Mouse (Mus musculus) lung, embryonic 16.5 days (tissue): ENCODE data around the gene Kctd2. TPM values are rescaled to one million over a fixed set of nuclear protein-coding genes. Genes with fewer than 3 reads are reported as not detected.
"Not testable (repeated sequence)": the region's sequence is repeated elsewhere in the genome, so short reads cannot be mapped to it uniquely, and the experiment has no call there.

Experiments
- ATAC-seq: fragments of 200-750 bp; cut with Nextera tagmentation; 2 replicates; pipeline ENCODE4 v1.8.0; 2017; ENCODE audit warnings: low read depth, mild to moderate bottlenecking, moderate library complexity
- H3K27ac ChIP-seq: fragments of 300-500 bp; sonication (generic); 2 replicates; pipeline ENCODE4 v1.5.1; 2014; ENCODE audit warnings: mild to moderate bottlenecking, control low read depth, low read length
- H3K27me3 ChIP-seq: fragments of 300-500 bp; sonication (generic); 2 replicates; pipeline ENCODE4 v1.6.1; 2014; ENCODE audit warnings: low read depth, low read length, mixed read lengths; ENCODE audit not compliant: control insufficient read depth, insufficient read depth
- H3K36me3 ChIP-seq: fragments of 300-500 bp; sonication (generic); 2 replicates; pipeline ENCODE4 v1.6.1; 2014; ENCODE audit warnings: low read length; ENCODE audit not compliant: control insufficient read depth, insufficient read depth
- H3K4me1 ChIP-seq: fragments of 300-500 bp; sonication (generic); replicated peaks from 2 replicates; pipeline ENCODE4 v1.6.1; 2014; ENCODE audit warnings: low read length, mixed read lengths; ENCODE audit not compliant: control insufficient read depth, insufficient read depth
- H3K4me2 ChIP-seq: fragments of 300-500 bp; sonication (generic); 2 replicates; pipeline ENCODE4 v1.6.1; 2014; ENCODE audit warnings: low read depth, low read length, control low read depth
- H3K4me3 ChIP-seq: fragments of 300-500 bp; sonication (generic); 2 replicates; pipeline ENCODE4 v1.5.1; 2014; ENCODE audit warnings: mild to moderate bottlenecking, low read length, control low read depth
- H3K9ac ChIP-seq: fragments of 300-500 bp; sonication (generic); 2 replicates; pipeline ENCODE4 v1.6.1; 2014; ENCODE audit warnings: low read length, control low read depth
- H3K9me3 ChIP-seq: fragments of 300-500 bp; sonication (generic); 2 replicates; pipeline ENCODE4 v1.6.1; 2016; ENCODE audit warnings: low read length; ENCODE audit not compliant: control insufficient read depth
- WGBS: fragments of 180-500 bp; shearing (Covaris S2); extraction: QIAGEN DNeasy Blood & Tissue Kit; methylation state at CpG from one replicate; pipeline ENCODE4 v1.1.7; 2014; 5-methylcytosine and 5-hydroxymethylcytosine counted together
- polyA plus RNA-seq: library from polyadenylated mRNA; unstranded; fragments of >200 nt; fragmentation: Nextera tagmentation; extraction: Ambion mirVana; gene quantifications from 2 replicates; pipeline ENCODE4 v1.2.1, GENCODE M21; 2015

Kctd2 gene
- polyA plus RNA-seq, 1 experiment from 2014 or later = 4.3 TPM

DNA sequence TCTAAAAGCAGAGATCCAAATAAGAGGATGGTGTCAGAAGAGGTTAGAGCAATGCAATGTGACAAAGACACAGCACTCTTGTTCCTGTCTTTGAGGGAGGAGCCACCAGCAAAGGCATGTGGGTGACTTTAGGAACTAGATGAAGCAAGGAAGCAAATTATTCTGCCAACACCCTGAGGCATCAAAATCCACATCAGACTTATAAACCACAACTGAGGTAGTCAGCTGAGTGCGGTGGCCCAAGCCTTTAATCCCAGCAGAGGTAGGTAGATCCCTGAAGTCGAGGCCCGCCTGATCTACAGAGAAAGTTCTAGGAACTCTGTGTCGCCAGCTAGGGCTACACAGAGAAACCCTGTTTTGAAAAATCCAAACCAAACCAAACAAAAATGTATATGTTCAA is 42.7 kb upstream of the Kctd2 start:
- Histone ChIP-seq H3K36me3 (no peaks in the 10 kb centered on the region), H3K9me3 (peaks cover 3% of the 10 kb centered on the region; the same call in 1 of the 2 replicates), H3K4me2 (no peak overlapping the region), H3K4me3 (no peak overlapping the region), H3K9ac (no peak overlapping the region), H3K27ac (no peak overlapping the region), H3K27me3 (peaks cover 5% of the 10 kb centered on the region), H3K4me1 (peaks cover 19% of the 10 kb centered on the region)
- no peak for ATAC-seq
- WGBS = 86% methylated on average over 4 of the region's 4 CpGs

DNA sequence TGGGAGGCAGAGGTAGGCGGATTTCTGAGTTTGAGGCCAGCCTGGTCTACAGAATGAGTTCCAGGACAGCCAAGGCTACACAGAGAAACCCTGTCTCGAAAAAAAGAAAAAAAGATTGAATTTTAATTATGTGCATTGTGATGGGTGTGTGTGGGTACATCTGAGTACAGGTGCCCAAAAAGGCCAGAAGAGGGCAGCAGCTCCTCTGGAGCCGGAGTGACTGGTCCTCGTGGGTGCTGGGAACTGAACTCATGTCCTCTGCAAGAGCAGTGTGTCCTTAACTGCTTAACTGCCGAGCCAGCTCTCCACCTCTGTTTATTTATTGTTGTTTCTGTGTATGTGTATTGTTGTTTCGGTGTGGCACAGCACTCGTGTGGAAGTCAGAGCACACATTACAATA is 42.1 kb upstream of the Kctd2 start:
- Histone ChIP-seq H3K9me3 (peaks cover 3% of the 10 kb centered on the region; the same call in 1 of the 2 replicates), H3K4me2 (no peak overlapping the region), H3K9ac (no peak overlapping the region), H3K27ac (no peak overlapping the region), H3K36me3 (no peaks in the 10 kb centered on the region), H3K4me1 (peaks cover 24% of the 10 kb centered on the region), H3K4me3 (no peak overlapping the region), H3K27me3 (peaks cover 5% of the 10 kb centered on the region)
- 72% methylated on average over 7 of the region's 7 CpGs for WGBS
- ATAC-seq = no peak

DNA sequence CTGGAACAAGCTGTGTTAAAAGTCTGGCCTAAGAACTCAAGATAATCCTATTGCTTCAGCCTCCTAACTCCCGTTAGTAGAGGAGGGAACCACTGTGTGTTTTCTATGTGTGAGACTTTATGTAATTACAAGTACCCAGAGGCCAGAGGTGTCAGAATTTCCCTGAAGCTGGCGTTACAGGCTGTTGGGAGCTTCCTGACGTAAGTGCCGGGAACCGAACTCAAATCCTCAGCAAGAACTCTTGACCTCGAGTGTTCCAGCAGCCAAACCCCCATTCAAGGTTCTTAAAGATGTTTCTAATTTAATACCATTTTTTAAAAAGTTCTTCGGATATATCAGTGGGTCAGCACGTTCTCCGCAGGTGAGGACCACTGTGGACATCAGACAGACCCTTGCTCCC is 38.7 kb upstream of the Kctd2 start:
- Histone ChIP-seq H3K27me3 (no peaks in the 10 kb centered on the region), H3K4me2 (peak overlapping the region; percentile 67), H3K36me3 (no peaks in the 10 kb centered on the region), H3K27ac (peak overlapping the region; percentile 78), H3K9me3 (peaks cover 3% of the 10 kb centered on the region; the same call in 1 of the 2 replicates), H3K4me3 (peak overlapping the region; percentile 81), H3K4me1 (peaks cover 32% of the 10 kb centered on the region), H3K9ac (peak overlapping the region; percentile 44; the same call in 1 of the 2 replicates)
- 9% methylated on average over 9 of the region's 9 CpGs for WGBS
- no peak for ATAC-seq

DNA sequence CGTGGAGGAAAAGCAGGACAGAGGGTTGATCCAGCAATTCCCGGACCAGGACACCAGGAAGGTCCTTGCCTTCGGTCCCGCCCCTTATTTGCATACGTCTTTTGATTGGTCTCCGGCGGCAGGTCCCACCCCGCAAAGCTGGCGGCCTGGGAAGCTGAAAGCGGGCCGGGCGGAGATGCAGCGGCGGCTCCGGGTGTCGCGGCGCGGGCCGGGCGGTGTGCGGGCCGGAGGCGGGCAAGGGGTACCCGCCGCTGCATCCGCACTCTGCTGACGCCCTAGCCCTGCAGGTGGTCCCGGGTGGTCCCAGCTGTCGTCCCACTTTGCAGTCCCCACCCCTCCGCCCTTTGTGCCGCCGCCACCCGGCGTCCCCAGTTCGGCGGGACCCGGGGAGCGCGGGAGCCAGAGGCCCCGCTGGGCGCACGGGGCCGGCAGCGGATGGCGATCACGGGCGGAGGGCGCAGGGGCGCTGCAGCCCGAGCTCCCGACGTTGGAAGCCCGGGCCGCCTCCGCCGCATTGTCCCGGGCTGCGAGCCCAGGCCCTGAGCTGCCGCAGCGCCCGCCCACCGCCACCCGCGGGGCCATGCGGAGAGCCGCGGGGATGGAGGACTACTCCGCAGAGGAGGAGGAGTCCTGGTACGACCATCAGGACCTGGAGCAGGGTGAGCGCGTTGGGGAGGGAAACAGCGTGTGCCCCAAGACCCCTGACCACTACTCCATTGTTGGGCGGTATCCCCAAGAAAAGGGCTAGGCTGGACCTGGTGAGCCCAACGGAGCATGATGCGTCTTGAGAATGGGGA is 38.0 kb upstream of the Kctd2 start, which contains the start of gene Cdr2l:
TSS of gene Cdr2l (plus strand) at position 174 of the 797 bp plus-strand sequence.
- Histone ChIP-seq H3K27ac (peak within 1 kb of the TSS; percentile 78), H3K36me3 (no peaks in the 10 kb centered on the region), H3K4me3 (peak within 1 kb of the TSS; percentile 81), H3K4me1 (peaks cover 32% of the 10 kb centered on the region), H3K9ac (peak within 1 kb of the TSS; percentile 94), H3K4me2 (peak within 1 kb of the TSS; percentile 67), H3K9me3 (peaks cover 3% of the 10 kb centered on the region; the same call in 1 of the 2 replicates), H3K27me3 (no peaks in the 10 kb centered on the region)
- ATAC-seq = peak; percentile 95
- WGBS = under 1% methylated on average over 65 of the region's 76 CpGs

DNA sequence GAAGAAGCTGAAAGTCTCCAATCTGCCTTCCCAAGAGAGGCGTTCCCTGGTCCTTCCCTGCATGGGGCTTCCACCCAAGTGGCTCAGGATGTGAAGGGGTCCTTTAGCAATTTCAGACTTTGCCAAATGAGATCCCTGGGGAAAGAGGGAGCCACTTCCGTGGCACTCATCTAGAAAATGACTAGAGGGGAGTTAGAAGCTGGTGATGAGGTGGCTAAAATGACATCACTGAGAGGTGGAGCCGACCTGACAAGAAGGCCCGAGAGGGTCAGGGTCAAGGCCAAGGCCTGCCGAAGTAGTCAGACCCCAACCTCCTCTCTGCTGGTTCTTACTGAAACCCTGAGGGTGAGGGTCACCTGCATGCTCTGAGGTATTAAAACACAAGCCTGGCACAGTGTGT is 37.0 kb upstream of the Kctd2 start:
- Histone ChIP-seq H3K4me2 (peak overlapping the region; percentile 67), H3K27me3 (no peaks in the 10 kb centered on the region), H3K4me1 (peaks cover 32% of the 10 kb centered on the region), H3K9me3 (peaks cover 2% of the 10 kb centered on the region; the same call in 1 of the 2 replicates), H3K36me3 (no peaks in the 10 kb centered on the region), H3K4me3 (peak overlapping the region; percentile 81), H3K27ac (no peak overlapping the region), H3K9ac (peak overlapping the region; percentile 94)
- 18% methylated on average over 5 of the region's 5 CpGs for WGBS
- no peak for ATAC-seq

DNA sequence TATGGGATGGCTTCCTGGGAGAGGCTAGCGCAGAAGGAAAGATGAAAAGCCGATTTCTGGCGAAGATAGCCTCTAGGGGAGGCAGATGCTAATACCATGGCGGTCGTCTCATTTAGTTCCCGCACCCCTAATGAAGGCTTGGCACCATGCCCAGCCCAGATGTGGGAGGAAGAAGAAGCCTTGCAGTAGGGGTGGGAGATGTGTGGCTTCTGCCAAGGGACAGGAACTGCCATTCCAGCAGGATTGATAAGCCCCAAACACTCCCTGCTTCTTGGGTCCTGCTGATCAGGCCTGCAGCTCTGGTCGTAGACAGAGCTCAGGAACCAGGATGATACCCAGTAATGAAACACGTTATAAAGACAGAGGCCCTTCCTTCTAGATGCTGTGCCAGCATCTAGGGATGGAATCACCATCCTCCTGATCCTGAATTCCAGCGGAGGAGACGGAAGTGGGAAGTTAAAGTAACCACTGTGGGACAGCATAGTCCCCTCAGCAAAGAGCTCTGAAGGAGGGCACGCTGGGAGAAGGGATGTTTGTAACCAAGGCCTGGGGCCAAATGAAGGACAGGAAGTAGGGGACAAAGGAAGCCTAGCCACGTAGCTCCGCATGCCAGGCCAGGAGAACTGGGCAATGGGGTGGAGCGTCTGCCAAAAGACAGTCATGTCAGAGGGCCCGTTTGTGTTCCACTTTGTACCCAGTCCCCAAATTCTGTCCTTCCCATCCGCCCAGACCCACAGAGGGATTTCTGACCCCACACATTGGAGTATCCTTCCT is 36.0 kb upstream of the Kctd2 start:
- Histone ChIP-seq H3K4me3 (peak overlapping the region; percentile 81; the same call in 1 of the 2 replicates), H3K27ac (peak overlapping the region; percentile 69), H3K9ac (peak overlapping the region; percentile 94), H3K27me3 (no peaks in the 10 kb centered on the region), H3K4me2 (peak overlapping the region; percentile 67), H3K9me3 (no peaks in the 10 kb centered on the region), H3K36me3 (no peaks in the 10 kb centered on the region), H3K4me1 (peaks cover 32% of the 10 kb centered on the region)
- 0 out of 2 replicates have a peak, but pooled peaks have one; percentile 16 for ATAC-seq
- 39% methylated on average over 16 of the region's 16 CpGs for WGBS

DNA sequence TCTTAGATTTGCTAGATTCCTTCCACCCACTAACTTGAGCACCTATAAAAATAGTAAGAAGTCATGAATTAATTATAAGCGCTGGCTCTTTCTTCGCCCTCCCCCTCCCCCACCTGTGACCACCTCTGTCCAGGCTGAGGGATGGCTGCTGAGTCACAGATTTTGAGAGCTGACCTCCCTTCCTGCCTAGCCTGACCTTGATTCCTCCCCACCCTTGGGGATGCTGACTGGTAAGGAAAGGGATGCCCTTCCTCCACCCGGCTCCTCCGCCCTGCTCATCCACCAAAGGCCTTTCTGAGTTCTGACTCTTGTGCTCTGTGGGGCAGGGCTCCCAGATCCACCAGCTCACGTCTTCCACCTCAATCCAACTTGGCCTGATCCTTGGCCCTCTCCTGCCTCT is 35.3 kb upstream of the Kctd2 start:
- 71% methylated on average over 5 of the region's 5 CpGs for WGBS
- H3K4me3 ChIP-seq = peak overlapping the region; percentile 2; the same call in 1 of the 2 replicates
- no peaks in the 10 kb centered on the region for H3K27me3 ChIP-seq
- H3K9me3 ChIP-seq = no peaks in the 10 kb centered on the region
- H3K9ac ChIP-seq = peak overlapping the region; percentile 43
- peak overlapping the region; percentile 67 for H3K4me2 ChIP-seq
- H3K36me3 ChIP-seq = no peaks in the 10 kb centered on the region
- H3K27ac ChIP-seq = peak overlapping the region; percentile 69
- peaks cover 32% of the 10 kb centered on the region for H3K4me1 ChIP-seq
- ATAC-seq = no peak

DNA sequence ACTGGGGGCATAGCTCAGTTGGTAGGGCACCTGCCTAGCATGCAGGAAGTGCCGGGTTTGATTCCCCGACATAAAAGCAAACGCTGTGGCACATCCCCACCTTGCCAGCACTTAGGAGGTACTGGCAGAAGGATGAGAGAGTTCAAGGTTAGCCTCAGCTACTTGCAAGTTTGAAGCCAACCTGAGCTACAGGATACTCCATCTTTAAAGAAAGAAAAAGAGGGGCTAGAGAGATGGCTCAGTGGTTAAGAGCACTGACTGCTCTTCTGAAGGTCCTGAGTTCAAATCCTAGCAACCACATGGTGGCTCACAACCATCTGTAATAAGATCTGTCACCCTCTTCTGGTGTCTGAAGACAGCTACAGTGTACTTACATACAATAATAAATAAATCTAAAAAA is 33.1 kb upstream of the Kctd2 start:
- Histone ChIP-seq H3K4me1 (peaks cover 25% of the 10 kb centered on the region), H3K36me3 (peaks cover 13% of the 10 kb centered on the region)
- not testable (repeated sequence) for H3K27me3 ChIP-seq, H3K4me2 ChIP-seq, ATAC-seq, H3K4me3 ChIP-seq, H3K27ac ChIP-seq, H3K9me3 ChIP-seq, H3K9ac ChIP-seq
- WGBS = 88% methylated on average over 3 of the region's 3 CpGs

DNA sequence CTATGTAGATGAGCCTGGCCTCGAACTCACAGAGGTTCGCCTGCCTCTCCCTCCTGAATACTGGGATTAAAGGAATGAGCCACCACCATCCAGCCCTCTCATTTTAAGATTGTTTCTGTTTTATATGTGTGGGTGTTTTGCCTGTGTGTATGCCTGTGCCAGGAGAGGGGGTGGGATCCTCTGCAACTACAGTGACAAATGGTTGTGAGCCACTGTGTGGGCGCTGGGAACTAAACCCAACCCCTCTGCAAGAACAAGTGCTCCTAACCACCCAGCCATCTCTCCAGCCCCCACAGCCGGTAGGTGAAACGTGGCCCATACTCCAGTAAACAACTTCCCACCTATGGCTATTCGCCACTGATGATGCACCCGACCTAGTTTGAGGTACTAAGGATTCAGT is 28.6 kb upstream of the Kctd2 start:
- Histone ChIP-seq H3K9ac (no peak overlapping the region), H3K4me2 (no peak overlapping the region), H3K9me3 (no peaks in the 10 kb centered on the region), H3K4me3 (no peak overlapping the region), H3K36me3 (peaks cover 29% of the 10 kb centered on the region), H3K27ac (no peak overlapping the region), H3K4me1 (no peaks in the 10 kb centered on the region), H3K27me3 (no peaks in the 10 kb centered on the region)
- no peak for ATAC-seq
- 85% methylated on average over 7 of the region's 7 CpGs for WGBS
